Mouse (Mus musculus): ENCODE results near the gene Cenpi.

GRCm38 (mm10) chrX:134404584-134404955, 96.7 kb downstream of the Cenpi start:
- no peak for TF ChIP-seq CTCF (IDR thresholded peaks at IDR 0.05; ENCODE audit: insufficient read depth, low read depth, low read length)
- TF ChIP-seq POLR2A (IDR thresholded peaks at IDR 0.05; ENCODE audit: insufficient read depth, low read depth, low read length) = no peak; the same call in 1 of the 2 replicates
